Mouse (Mus musculus) cerebellum, adult 2 months (tissue): ENCODE measurements at regions not wholly inside any gene's neighbourhood (a gene's known extent, or its start where the extent isn't known, plus 50 kb on each side); places are given as distances from the start of the nearest gene placed in this dataset.

Experiments used
- DNase-seq, 2 experiments: peaks; one replicate each; pipeline ENCODE4 v3.0.0; 2021
- H3K27ac ChIP-seq: fragments of 200-500 bp; 2 replicates; pipeline ENCODE4 v1.5.1; 2012; ENCODE audit warnings: low read length, control low read depth, inconsistent platforms; ENCODE audit not compliant: insufficient read depth
- H3K27me3 ChIP-seq: fragments of 200-500 bp; 2 replicates; pipeline ENCODE4 v1.6.1; 2012; ENCODE audit warnings: inconsistent platforms, mild to moderate bottlenecking, low read length, moderate library complexity; ENCODE audit not compliant: control insufficient read depth, insufficient read depth
- H3K4me1 ChIP-seq: fragments of 200-500 bp; 2 replicates; pipeline ENCODE4 v1.6.1; 2011; ENCODE audit warnings: low read length; ENCODE audit not compliant: control insufficient read depth, insufficient read depth
- H3K4me3 ChIP-seq: fragments of 200-500 bp; replicated peaks from 2 replicates; pipeline ENCODE3; 2011; ENCODE audit warnings: mild to moderate bottlenecking, low read depth, low read length, control low read depth; ENCODE audit not compliant: insufficient read depth
- CTCF ChIP-seq: fragments of 200-500 bp; IDR thresholded peaks from 2 replicates; pipeline ENCODE4 v1.5.1; 2011; ENCODE audit warnings: low read depth, mild to moderate bottlenecking, control low read depth, low read length, moderate library complexity, borderline replicate concordance; ENCODE audit not compliant: insufficient read depth
- POLR2A ChIP-seq: fragments of 200-500 bp; IDR thresholded peaks from 2 replicates; pipeline ENCODE4 v1.6.1; 2011; ENCODE audit warnings: low read length, control low read depth, borderline replicate concordance; ENCODE audit not compliant: insufficient read depth
- WGBS: fragments of 180-500 bp; shearing (Covaris S2); methylation state at CpG from one replicate; pipeline ENCODE4 v1.1.7; 2018; 5-methylcytosine and 5-hydroxymethylcytosine counted together

DNA sequence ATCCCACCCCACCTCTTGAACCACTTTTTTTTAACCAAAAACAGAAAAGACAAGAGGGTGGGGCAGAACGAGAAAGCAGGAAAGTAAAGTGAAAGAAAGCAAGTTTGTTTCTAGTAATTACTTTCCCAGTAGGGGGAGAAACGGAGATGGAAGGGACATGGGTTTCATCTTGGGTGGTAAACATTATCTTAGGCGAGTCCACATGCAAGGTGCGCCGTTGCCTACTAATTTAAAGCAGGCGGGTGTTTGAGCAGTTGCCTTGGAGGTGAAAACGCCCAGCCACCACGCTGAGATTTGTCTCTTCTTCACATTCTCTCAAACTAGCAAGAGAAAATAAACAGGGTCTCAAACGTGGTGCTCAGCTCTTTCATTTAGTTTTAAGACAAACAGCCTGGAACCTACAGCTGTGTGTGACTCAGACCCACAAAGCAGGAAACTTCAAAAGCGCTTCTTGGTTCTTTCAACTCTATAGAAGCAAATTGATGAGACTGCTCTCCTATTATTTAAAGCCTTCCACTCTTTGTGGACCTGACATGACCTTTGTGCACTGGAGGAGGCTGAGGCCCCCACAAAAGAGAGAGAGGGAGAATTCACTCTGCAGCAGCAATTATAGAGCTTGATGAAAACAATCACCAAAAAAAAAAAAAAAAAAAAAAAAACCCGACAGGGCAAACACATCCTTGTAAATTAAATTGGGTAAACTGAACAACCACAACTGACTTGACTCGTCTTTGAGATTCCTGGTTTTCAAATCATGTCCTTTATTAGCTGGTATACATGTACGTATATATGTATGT is 296.6 kb downstream of the Arl4a start:
- Histone ChIP-seq H3K4me3 (no peak overlapping the region), H3K27ac (no peak overlapping the region), H3K4me1 (no peaks in the 10 kb centered on the region), H3K27me3 (no peaks in the 10 kb centered on the region)
- TF ChIP-seq POLR2A (no peak), CTCF (no peak)
- DNase-seq, result no peak
- 42% methylated on average over 13 of the region's 13 CpGs for WGBS

DNA sequence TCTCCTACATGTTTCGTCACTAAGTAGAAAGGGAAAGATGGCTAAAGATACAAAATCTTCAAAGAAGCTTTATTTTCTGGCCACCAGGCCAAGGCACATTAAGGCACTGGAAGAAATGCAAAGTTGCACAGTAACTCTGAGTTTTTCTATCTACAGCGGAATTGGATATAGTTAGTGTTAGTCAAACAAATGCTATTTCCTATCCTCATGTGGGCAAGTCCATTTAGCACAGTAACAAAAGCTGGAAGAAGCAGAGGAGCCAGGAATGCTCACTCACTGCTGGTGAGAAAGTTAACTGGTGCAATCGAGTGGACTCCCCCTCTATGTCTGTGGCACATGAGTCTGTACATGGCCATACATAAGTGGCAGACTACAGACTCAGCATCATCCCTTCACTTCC is 300.9 kb downstream of the Arl4a start:
- DNase-seq, result no peak
- no peak overlapping the region for H3K4me3 ChIP-seq
- no peaks in the 10 kb centered on the region for H3K4me1 ChIP-seq
- no peak overlapping the region for H3K27ac ChIP-seq
- H3K27me3 ChIP-seq, result no peaks in the 10 kb centered on the region
- TF ChIP-seq POLR2A (no peak), CTCF (no peak)
- 90% methylated on average over 3 of the region's 3 CpGs for WGBS

DNA sequence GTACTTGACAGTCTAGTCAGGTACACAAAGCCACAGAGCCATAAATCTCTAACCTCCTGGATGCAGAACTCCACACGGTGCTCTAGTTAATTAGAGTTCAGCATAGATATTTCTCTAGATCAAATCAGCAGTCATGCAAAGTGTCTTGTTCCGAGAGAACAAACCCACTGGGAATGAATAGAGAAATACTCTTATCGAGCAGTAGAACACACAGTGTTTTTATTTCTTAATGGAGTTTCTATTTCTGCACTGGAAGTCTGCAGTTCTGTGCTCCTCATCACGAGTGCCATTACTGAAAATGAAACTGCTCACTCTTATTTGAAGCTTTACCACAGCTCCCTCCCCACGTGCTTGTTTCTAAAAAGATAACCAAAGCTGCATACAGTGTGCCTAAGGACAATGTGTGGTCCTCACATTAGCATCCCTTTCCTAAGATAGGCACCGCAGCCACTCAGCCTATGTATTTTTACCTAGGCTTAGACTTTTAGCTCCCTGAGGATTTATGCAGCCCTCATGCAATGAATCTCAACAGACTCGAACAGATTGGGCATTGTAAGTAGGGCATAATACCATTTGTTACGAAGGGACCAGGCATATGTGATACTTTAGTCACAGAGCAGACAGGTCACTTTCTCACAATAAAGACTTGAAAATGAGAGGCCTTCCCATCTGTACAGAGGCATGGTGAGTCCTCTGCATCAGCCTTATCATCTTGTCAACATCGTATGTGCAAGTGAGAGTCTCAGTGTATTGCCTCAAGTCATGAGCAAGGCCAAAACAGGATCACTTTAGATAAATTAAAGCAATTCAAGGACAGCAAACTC is 301.5 kb downstream of the Arl4a start:
- TF ChIP-seq CTCF (no peak), POLR2A (no peak)
- H3K4me1 ChIP-seq, result no peaks in the 10 kb centered on the region
- no peaks in the 10 kb centered on the region for H3K27me3 ChIP-seq
- DNase-seq, result no peak
- H3K27ac ChIP-seq, result no peak overlapping the region
- 68% methylated on average over 9 of the region's 9 CpGs for WGBS
- no peak overlapping the region for H3K4me3 ChIP-seq

DNA sequence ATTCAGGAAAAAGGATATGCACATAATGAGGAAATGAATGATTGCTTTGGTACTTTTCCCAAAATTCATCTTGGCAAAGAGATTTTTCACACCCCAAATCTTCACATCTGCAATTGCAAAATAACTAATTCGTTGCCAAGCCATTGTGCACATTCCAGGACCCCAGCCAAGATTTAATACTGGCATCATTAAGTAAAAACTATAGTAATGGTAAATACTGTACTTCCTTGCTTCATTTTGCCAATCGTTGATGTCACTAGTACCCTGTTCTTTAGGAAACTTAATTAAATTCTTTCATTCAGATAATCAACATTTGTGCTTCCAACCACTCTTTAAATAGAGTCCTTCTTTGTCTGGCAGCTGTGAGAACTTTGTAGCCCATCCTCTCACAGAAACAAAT is 303.6 kb downstream of the Arl4a start:
- WGBS, result 11% methylated on average over 2 of the region's 2 CpGs
- no peak for DNase-seq

DNA sequence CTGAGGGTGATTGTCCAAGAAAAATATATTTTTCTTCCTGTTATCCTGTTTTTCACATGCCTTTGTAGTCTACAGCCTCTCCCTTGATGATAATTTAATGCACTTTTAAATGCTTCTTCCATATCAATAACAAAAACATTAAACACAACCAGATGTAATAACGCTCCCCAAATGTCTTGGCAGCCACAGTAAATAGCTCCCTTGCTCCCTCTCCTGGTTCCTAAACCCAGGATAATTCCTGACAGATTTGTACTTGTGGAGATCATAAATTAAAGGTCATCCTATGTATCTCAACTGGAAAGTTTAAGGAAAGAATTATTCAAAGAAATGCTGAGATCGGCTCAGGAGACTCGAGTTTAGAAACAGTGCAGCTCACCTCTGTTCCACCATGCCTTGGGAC is 306.6 kb downstream of the Arl4a start:
- Histone ChIP-seq H3K27ac (no peak overlapping the region), H3K27me3 (no peaks in the 10 kb centered on the region), H3K4me3 (no peak overlapping the region), H3K4me1 (no peaks in the 10 kb centered on the region)
- WGBS, result 69% methylated on average over 3 of the region's 3 CpGs
- TF ChIP-seq CTCF, result no peak
- no peak for TF ChIP-seq POLR2A
- DNase-seq, result no peak

More for the DNA sequence above, 303.6 kb downstream of the Arl4a start:
- Histone ChIP-seq H3K4me3 (no peak overlapping the region), H3K4me1 (no peaks in the 10 kb centered on the region), H3K27ac (no peak overlapping the region), H3K27me3 (no peaks in the 10 kb centered on the region)
- no peak for TF ChIP-seq POLR2A
- no peak for TF ChIP-seq CTCF

DNA sequence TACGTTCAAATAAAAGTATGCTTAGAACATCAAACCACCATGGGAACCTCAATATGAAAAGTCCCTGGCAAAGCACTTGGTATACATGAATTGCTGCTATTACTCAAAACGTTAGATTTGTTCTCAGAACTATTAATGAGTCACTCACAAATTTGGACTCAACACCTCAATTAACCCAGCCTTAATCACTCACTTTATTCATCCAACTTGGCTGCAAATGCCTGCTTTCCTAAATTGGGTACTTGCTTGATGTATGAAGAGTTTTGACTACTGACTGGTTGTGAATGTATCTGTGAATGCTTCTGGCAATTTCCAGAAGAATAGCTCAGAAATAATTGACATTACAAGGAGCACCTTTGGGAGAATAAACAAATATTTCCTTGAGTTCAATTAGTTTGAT is 308.6 kb downstream of the Arl4a start:
- Histone ChIP-seq H3K4me3 (no peak overlapping the region), H3K27me3 (no peaks in the 10 kb centered on the region), H3K27ac (no peak overlapping the region), H3K4me1 (no peaks in the 10 kb centered on the region)
- WGBS, result 76% methylated on average over 2 of the region's 2 CpGs
- TF ChIP-seq CTCF (no peak), POLR2A (no peak)
- no peak for DNase-seq

DNA sequence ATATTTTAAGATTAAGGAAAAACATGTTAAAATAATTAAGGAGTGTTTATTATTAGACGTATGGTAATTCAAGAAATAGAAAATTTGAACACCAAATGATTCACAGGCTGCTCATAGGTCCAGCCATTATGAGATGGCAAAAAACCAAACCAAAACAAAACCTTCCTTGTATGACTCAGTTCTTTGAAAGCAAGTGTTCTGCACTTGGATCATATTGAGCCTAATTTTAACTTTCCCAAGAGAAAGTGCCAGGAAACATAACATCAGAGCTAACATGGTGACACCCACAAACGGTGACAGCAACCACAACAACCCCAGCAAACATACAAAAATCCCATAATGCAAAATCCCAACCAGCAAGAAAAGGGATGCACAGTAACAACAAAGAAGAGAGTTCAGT is 313.7 kb downstream of the Arl4a start:
- no peak overlapping the region for H3K27ac ChIP-seq
- 85% methylated on average over 2 of the region's 2 CpGs for WGBS
- no peaks in the 10 kb centered on the region for H3K4me1 ChIP-seq
- TF ChIP-seq CTCF (no peak), POLR2A (no peak)
- H3K4me3 ChIP-seq, result no peak overlapping the region
- DNase-seq, result no peak
- no peaks in the 10 kb centered on the region for H3K27me3 ChIP-seq

DNA sequence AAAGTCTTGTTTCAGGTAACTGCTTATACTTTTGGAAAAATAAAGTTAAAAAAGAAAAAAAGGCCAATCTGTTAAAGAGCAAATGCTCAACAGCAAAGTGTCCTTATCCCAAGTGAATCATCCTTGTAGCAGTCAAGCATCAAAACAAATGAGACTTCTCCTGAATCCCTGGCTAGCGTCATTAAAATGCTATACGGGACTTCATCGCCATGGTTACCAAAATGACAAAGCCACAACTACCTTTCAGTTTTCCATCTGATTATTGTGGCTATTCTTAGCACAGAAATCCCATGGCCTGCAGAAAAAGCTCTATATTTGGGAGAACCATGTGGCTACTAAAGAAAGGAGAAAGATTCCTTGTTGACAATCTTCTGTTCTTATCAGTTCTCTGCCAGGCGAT is 322.7 kb downstream of the Arl4a start:
- no peak overlapping the region for H3K27ac ChIP-seq
- TF ChIP-seq POLR2A (no peak), CTCF (no peak)

More for the DNA sequence above, 322.7 kb downstream of the Arl4a start:
- WGBS, result 41% methylated on average over 4 of the region's 4 CpGs
- no peaks in the 10 kb centered on the region for H3K27me3 ChIP-seq
- H3K4me1 ChIP-seq, result no peaks in the 10 kb centered on the region
- H3K4me3 ChIP-seq, result no peak overlapping the region
- no peak for DNase-seq
